Mouse (Mus musculus): ENCODE measurements around the gene Tiam2. TPM values are rescaled to one million over a fixed set of nuclear protein-coding genes. Genes with fewer than 3 reads are reported as not detected.

The Tiam2 gene
- total and polyA plus RNA-seq, 3 experiments: 5.9 to 9.5 (median 9.4) TPM

GRCm38 (mm10) chr17:3442526-3443401 lies 116.4 kb downstream of the Tiam2 start:
- DNase-seq (ENCODE audit: extremely low read depth): no peak
- Histone ChIP-seq H3K27me3 (replicated peaks) (no peaks in the 10 kb centered on the region), H3K9ac (ENCODE audit: insufficient read depth, low read depth) (no peak overlapping the region), H3K9me3 (replicated peaks; ENCODE audit: low read length) (no peaks in the 10 kb centered on the region), H3K4me3 (replicated peaks in 1 of 3; ENCODE audit: low read depth in 2 of 3, low read length in 2 of 3, poor library complexity in 1 of 3) (no peak overlapping the region), H3K4me2 (ENCODE audit: insufficient read depth, low read depth, poor library complexity, severe bottlenecking) (no peak overlapping the region), H3K27ac (ENCODE audit: insufficient read depth, low read depth) (no peak overlapping the region), H3K79me2 (replicated peaks; ENCODE audit: control insufficient read depth, extremely low read depth, insufficient read depth, poor library complexity, severe bottlenecking) (no peaks in the 10 kb centered on the region), H3K4me1 (ENCODE audit: control insufficient read depth in 1 of 2, insufficient read depth in 2 of 2) (peaks cover 0 to 9% of the 10 kb centered on the region in 2 experiments; a peak in 3 of 4 replicates), H3K36me3 (replicated peaks in 1 of 2; ENCODE audit: control insufficient read depth in 1 of 2, insufficient read depth in 1 of 2, low read length in 1 of 2) (peaks cover 17 to 68% of the 10 kb centered on the region in 2 experiments)
- dilution Hi-C loops (cut with MboI; ENCODE audit: extremely low pct_ligation_motif_present, extremely low pct_unique_long_range_greater_than_20kb, low sequenced_read_pairs) (no loop called here), in situ Hi-C loops (cut with MboI; ENCODE audit: low pct_ligation_motif_present, low pct_unique_long_range_greater_than_20kb, low sequenced_read_pairs) (no loop called here)
- TF ChIP-seq MAZ (IDR thresholded peaks at IDR 0.05; ENCODE audit: low read depth, low read length): no peak

DNA sequence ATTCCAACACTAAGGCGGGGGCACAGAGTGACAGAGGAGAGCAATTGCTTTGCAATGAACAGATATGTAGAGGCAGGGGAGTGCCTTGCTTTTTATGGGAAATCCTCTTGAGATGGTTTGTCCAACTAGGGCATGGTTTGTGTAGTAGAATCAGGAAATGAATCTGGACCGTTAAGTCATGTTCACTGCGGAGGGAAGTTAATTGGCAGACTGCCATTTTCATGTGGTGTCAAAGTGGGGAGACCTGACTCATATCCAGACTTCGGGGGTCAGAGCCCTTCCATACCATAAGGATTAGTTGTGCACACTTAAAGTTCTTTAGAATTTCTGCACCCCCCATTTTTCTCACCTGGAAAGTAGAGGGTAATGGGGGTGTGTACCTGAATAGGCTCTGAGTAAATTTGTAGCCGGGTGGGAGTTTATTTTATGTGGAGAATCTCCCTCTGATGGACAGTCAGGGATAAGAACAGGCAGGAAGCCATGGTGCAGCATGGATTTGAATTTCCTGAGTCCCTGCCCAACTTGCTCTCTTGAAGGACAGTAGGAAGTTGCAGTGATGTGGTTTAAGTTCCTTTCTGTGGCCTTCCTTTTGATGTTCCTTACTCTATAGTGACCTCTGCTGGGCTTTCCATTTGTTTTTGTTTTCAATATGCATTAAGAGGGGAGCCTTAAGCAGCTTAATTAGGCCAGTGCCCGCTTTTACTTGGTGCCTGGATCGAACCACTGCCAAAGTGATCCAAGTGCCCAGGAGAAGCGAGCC lies 120.0 kb downstream of the Tiam2 start:
- Histone ChIP-seq H3K79me2 (replicated peaks; ENCODE audit: control insufficient read depth, extremely low read depth, insufficient read depth, poor library complexity, severe bottlenecking) (no peaks in the 10 kb centered on the region), H3K9ac (ENCODE audit: insufficient read depth, low read depth) (no peak overlapping the region), H3K27me3 (replicated peaks) (no peaks in the 10 kb centered on the region), H3K9me3 (replicated peaks; ENCODE audit: low read length) (no peaks in the 10 kb centered on the region), H3K27ac (ENCODE audit: insufficient read depth, low read depth) (no peak overlapping the region), H3K4me2 (ENCODE audit: insufficient read depth, low read depth, poor library complexity, severe bottlenecking) (no peak overlapping the region), H3K4me1 (ENCODE audit: control insufficient read depth in 1 of 2, insufficient read depth in 2 of 2) (peaks cover 0 to 9% of the 10 kb centered on the region in 2 experiments; a peak in 3 of 4 replicates), H3K4me3 (replicated peaks in 1 of 3; ENCODE audit: low read depth in 2 of 3, low read length in 2 of 3, poor library complexity in 1 of 3) (no peak overlapping the region), H3K36me3 (replicated peaks in 1 of 2; ENCODE audit: control insufficient read depth in 1 of 2, insufficient read depth in 1 of 2, low read length in 1 of 2) (peaks cover 18 to 75% of the 10 kb centered on the region in 2 experiments)
- TF ChIP-seq SMC3 (IDR thresholded peaks at IDR 0.05; ENCODE audit: low read depth, low read length) (peak; percentile 57), NRF1 (IDR thresholded peaks at IDR 0.05; ENCODE audit: low read depth, low read length) (no peak), CHD1 (IDR thresholded peaks at IDR 0.05; ENCODE audit: low read depth, low read length) (no peak), MEF2A (IDR thresholded peaks at IDR 0.05; ENCODE audit: borderline replicate concordance, low read depth, low read length) (no peak), CTCF (conservative IDR thresholded peaks at IDR 0.05 in 1 of 2, IDR thresholded peaks at IDR 0.05 in 1 of 2; ENCODE audit: low read depth in 2 of 2, low read length in 2 of 2) (peak in 1 of 2 experiments; percentile 67; a peak in 2 of 4 replicates), JUND (conservative IDR thresholded peaks at IDR 0.05; ENCODE audit: low read depth, low read length) (0 out of 2 replicates have a peak, but pooled peaks have one; percentile 15), EP300 (IDR thresholded peaks at IDR 0.05; ENCODE audit: low read length) (peak; percentile 28; the same call in 1 of the 2 replicates), RAD21 (IDR thresholded peaks at IDR 0.05; ENCODE audit: low read depth, low read length) (peak; percentile 57), IRF4 (IDR thresholded peaks at IDR 0.05; ENCODE audit: low read depth, low read length) (peak; percentile 19; the same call in 1 of the 2 replicates)
- in situ Hi-C loops (cut with MboI; ENCODE audit: low pct_ligation_motif_present, low pct_unique_long_range_greater_than_20kb, low sequenced_read_pairs) (no loop called here), dilution Hi-C loops (cut with MboI; ENCODE audit: extremely low pct_ligation_motif_present, extremely low pct_unique_long_range_greater_than_20kb, low sequenced_read_pairs) (no loop called here)
- peak; percentile 42 for DNase-seq (ENCODE audit: extremely low read depth)
